Mouse (Mus musculus): ENCODE measurements around the gene Abcc2. TPM values are rescaled to one million over a fixed set of nuclear protein-coding genes. Genes with fewer than 3 reads are reported as not detected.

The Abcc2 gene
- total RNA-seq, 2 experiments from 2014 or later, result 3.2 to 5.3 TPM

DNA sequence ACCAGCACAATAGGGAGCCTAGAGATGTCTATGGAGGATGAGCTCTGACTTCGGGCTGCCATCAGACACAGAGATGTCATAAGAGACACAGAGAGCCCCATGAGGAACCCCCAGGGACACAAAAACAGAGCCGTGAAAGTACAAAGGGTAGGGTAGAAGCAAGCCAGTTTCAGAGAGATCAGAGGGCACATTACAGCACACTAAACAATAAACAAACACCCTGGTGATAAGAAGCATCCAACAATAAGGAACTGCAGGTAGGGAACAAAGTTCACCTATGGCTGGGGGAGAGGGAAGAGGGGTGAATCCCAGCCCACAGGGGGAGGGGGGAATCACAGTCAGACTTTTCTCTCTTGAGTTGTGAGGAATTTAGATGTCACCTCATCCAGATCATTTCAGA, 105.7 kb downstream of the Abcc2 start:
- ATAC-seq (replicated peaks; ENCODE audit: poor library complexity, severe bottlenecking), result no peak

Other genes with a start within 250 kb of the Abcc2 start
- gene Nkx2-3, start 169.9 kb upstream of the Abcc2 start, total RNA-seq (2014; fragmentation: Nextera tagmentation), result not detected in 2 replicates
- not detected in 2 replicates for gene Nkx2-3, start 169.9 kb upstream of the Abcc2 start, total RNA-seq (2017)
- 47.1 and 50.0 TPM in 2 replicates for gene Slc25a28, start 107.3 kb upstream of the Abcc2 start, total RNA-seq (2014; fragmentation: Nextera tagmentation)
- 36.0 and 36.1 TPM in 2 replicates for gene Slc25a28, start 107.3 kb upstream of the Abcc2 start, total RNA-seq (2017)
- gene Entpd7, start 92.5 kb upstream of the Abcc2 start, total RNA-seq (2014; fragmentation: Nextera tagmentation), result 22.0 and 23.1 TPM in 2 replicates
- 7.0 and 12.3 TPM in 2 replicates for gene Entpd7, start 92.5 kb upstream of the Abcc2 start, total RNA-seq (2017)
- gene Cutc, start 29.2 kb upstream of the Abcc2 start, total RNA-seq (2014; fragmentation: Nextera tagmentation), result 29.7 and 33.8 TPM in 2 replicates
- gene Cutc, start 29.2 kb upstream of the Abcc2 start, total RNA-seq (2017), result 22.3 and 46.1 TPM in 2 replicates
- gene Cox15, start 29.2 kb upstream of the Abcc2 start, total RNA-seq (2014; fragmentation: Nextera tagmentation), result 9.6 and 12.8 TPM in 2 replicates
- gene Cox15, start 29.2 kb upstream of the Abcc2 start, total RNA-seq (2017), result 14.7 and 17.1 TPM in 2 replicates
- gene Dnmbp, start 158.0 kb downstream of the Abcc2 start, total RNA-seq (2014; fragmentation: Nextera tagmentation), result 10.5 and 11.9 TPM in 2 replicates
- gene Dnmbp, start 158.0 kb downstream of the Abcc2 start, total RNA-seq (2017), result 7.4 and 8.3 TPM in 2 replicates
- gene Cpn1, start 204.4 kb downstream of the Abcc2 start, total RNA-seq (2014; fragmentation: Nextera tagmentation), result 0.28 TPM in 1 of 2 replicates, not detected in the other
- 0.47 TPM in 1 of 2 replicates, not detected in the other for gene Cpn1, start 204.4 kb downstream of the Abcc2 start, total RNA-seq (2017)
- not detected in 2 replicates for gene Cyp2c23, start 247.0 kb downstream of the Abcc2 start, total RNA-seq (2014; fragmentation: Nextera tagmentation)
- gene Cyp2c23, start 247.0 kb downstream of the Abcc2 start, total RNA-seq (2017), result not detected in 2 replicates